Mouse (Mus musculus): ENCODE measurements at regions not wholly inside any gene's neighbourhood (a gene's known extent, or its start where the extent isn't known, plus 50 kb on each side); places are given as distances from the start of the nearest gene placed in this dataset.

DNA sequence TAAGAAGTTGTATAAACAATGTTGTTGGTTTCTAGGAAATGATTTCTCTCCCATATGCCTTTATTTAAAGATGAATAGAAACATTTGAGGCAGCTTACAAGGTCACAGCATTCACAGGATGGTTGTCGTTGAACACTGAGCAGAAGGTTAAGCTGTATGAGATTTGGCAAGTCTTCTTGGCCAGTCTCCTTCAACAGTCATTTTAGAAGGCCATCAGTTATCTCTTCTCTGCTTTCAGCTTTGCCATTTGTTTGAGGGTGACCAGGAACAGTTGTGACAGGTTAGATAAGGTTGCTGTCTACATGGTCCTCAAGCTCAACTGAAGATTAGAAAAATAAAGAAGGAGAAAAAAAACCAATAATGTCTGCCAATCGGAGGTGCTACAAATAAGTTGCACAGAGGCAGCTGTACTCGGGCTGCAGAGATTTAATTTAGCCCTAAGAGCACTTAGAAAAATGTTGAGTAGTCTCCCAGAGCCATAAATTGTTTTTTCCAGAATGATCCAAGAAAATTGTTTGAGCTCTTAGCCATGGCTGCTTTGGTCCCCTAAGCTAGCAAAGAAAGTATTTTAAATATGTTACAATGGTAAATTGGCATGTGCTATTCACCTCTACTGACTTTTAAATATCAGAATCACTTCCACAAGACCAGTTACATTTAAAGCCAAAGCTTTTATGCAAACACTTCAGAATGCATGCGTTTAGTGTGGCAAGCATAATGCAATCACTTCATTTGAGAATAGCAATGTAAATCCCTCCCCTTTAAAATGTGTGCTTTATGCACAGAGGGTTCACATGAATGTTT, 1025.6 kb downstream of the Diaph3 start:
- no peaks in the 10 kb centered on the region for H3K27me3 ChIP-seq (ENCODE audit: insufficient read depth, low read length)
- no peak overlapping the region for H3K4me3 ChIP-seq (ENCODE audit: low read depth, low read length)
- H3K4me2 ChIP-seq (ENCODE audit: low read depth), result no peak overlapping the region
- H3K27ac ChIP-seq (ENCODE audit: low read depth, low read length), result no peak overlapping the region
- no peaks in the 10 kb centered on the region for H3K9me3 ChIP-seq (ENCODE audit: low read length)
- no peak for ATAC-seq
- DNase-seq, result no peak
- TF ChIP-seq CTCF (IDR thresholded peaks at IDR 0.05; ENCODE audit: low read depth), result no peak
- no peaks in the 10 kb centered on the region for H3K4me1 ChIP-seq (ENCODE audit: insufficient read depth)
- no peaks in the 10 kb centered on the region for H3K36me3 ChIP-seq (ENCODE audit: insufficient read depth)
- 26% methylated on average over 4 of the region's 4 CpGs for whole genome bisulfite sequencing
- no peak overlapping the region for H3K9ac ChIP-seq

DNA sequence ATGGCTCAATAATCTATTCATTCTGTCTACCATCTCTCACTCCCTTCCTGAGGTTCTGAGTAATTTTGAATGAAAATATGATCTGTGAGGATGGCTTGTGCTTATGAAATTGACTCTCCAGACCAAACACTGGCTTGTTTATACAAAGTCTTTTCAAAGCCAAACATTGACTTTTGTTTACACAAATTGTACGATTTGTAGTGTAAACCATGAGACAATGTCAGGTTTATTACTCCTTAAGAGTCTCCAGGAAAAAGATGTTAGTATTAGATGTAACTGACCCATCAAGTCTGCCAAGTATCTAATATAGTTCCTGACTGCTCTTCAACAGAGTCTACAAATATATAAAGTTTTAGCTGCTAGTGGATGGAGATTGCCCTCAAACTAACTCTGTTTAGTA, 1039.5 kb downstream of the Diaph3 start:
- Histone ChIP-seq H3K4me1 (ENCODE audit: insufficient read depth) (no peaks in the 10 kb centered on the region), H3K9ac (no peak overlapping the region), H3K4me2 (ENCODE audit: low read depth) (no peak overlapping the region), H3K36me3 (ENCODE audit: insufficient read depth) (no peaks in the 10 kb centered on the region), H3K27ac (ENCODE audit: low read depth, low read length) (no peak overlapping the region), H3K4me3 (ENCODE audit: low read depth, low read length) (no peak overlapping the region), H3K27me3 (ENCODE audit: insufficient read depth, low read length) (no peaks in the 10 kb centered on the region), H3K9me3 (ENCODE audit: low read length) (no peaks in the 10 kb centered on the region)
- DNase-seq, result no peak
- TF ChIP-seq CTCF (IDR thresholded peaks at IDR 0.05; ENCODE audit: low read depth), result no peak
- WGBS, result 84% methylated on average over 1 of the region's 1 CpGs
- no peak for ATAC-seq

DNA sequence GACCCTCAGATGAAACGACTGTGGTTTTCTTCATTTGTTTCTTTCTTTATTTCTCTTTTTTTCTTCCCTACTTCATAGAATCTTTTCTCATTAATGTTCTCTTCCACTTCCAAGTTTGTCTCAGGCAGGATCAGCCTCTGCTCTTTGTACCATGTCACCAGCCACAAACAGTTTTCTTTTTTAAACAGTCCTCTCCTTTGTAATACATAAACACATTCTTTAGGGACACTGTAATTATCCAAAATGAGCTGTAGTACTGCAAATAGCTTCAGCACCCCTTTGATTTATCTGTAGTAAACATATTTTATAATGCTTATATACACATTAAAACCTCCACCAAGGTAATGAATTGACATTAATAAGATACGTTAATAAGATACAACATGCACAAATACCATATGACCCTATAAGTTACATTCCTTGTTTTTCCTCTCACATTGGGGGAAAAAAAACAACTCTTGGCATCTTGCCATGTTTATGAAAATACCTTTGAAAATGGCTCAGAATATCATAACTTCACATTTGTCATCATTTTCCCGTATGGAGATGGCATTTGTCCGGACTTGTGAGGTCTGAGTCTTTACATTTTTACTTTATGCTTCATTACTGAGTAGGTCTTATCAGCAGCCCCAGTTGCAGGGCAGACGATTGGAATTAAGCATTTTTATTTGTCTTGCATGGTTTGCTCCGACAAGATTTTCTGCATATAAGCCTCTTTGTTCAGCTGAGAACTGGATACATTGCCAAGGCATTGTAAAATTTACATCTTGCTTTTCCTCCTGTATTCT, 1070.5 kb downstream of the Diaph3 start:
- Histone ChIP-seq H3K9me3 (ENCODE audit: low read length) (no peaks in the 10 kb centered on the region), H3K27ac (ENCODE audit: low read depth, low read length) (no peak overlapping the region), H3K36me3 (ENCODE audit: insufficient read depth) (no peaks in the 10 kb centered on the region), H3K4me2 (ENCODE audit: low read depth) (no peak overlapping the region), H3K27me3 (ENCODE audit: insufficient read depth, low read length) (no peaks in the 10 kb centered on the region), H3K4me3 (ENCODE audit: low read depth, low read length) (no peak overlapping the region), H3K9ac (no peak overlapping the region), H3K4me1 (ENCODE audit: insufficient read depth) (no peaks in the 10 kb centered on the region)
- ATAC-seq (no peak), DNase-seq (no peak)
- WGBS, result 49% methylated on average over 6 of the region's 6 CpGs
- no peak for TF ChIP-seq CTCF (IDR thresholded peaks at IDR 0.05; ENCODE audit: low read depth)

DNA sequence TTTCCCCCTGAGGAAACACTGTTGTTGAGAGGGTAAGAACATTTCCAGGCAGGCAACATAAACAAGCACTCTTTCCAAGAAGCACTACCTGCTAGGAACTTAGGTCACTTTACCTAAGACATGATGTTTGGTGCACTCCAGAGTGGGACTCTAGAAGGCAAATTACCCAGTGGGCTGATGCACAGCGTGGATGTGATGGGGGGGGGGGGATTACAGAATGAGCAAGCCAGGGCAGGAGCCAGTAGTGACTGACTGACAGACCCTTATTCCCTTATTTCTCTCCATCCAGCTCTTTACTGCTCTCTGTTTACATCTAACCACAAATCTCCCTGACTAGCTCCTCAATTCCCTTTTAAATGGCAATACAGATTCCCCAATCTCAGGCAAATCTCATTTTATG, 1071.7 kb downstream of the Diaph3 start:
- WGBS, result 20% methylated on average over 1 of the region's 1 CpGs
- no peak for DNase-seq
- Histone ChIP-seq H3K4me3 (ENCODE audit: low read depth, low read length) (no peak overlapping the region), H3K9ac (no peak overlapping the region), H3K36me3 (ENCODE audit: insufficient read depth) (no peaks in the 10 kb centered on the region), H3K4me2 (ENCODE audit: low read depth) (no peak overlapping the region), H3K27ac (ENCODE audit: low read depth, low read length) (no peak overlapping the region), H3K9me3 (ENCODE audit: low read length) (no peaks in the 10 kb centered on the region), H3K27me3 (ENCODE audit: insufficient read depth, low read length) (no peaks in the 10 kb centered on the region), H3K4me1 (ENCODE audit: insufficient read depth) (no peaks in the 10 kb centered on the region)
- TF ChIP-seq CTCF (IDR thresholded peaks at IDR 0.05; ENCODE audit: low read depth), result no peak
- no peak for ATAC-seq

DNA sequence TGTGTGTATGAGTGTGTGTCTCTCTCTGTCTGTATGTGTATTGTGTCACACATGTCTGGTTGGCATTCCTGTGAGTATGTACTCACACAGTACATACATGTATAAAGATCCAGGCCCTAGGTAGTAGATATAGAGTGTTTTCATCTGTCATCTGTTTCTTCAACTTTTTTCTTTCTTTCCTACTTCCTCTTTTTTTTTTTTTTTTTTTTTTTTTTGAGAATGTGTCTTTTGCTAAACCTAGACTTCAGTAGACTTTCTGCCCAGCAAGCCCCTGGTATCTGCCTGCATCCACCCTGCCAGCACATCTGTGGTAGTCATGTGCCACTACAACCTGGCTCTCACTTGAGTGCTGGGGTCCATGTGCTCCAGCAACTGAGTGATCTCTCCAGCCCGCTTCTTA, 1073.3 kb downstream of the Diaph3 start:
- TF ChIP-seq CTCF (IDR thresholded peaks at IDR 0.05; ENCODE audit: low read depth), result no peak
- no peaks in the 10 kb centered on the region for H3K27me3 ChIP-seq (ENCODE audit: insufficient read depth, low read length)
- H3K4me3 ChIP-seq (ENCODE audit: low read depth, low read length), result no peak overlapping the region
- H3K36me3 ChIP-seq (ENCODE audit: insufficient read depth), result no peaks in the 10 kb centered on the region
- no peak for ATAC-seq
- H3K27ac ChIP-seq (ENCODE audit: low read depth, low read length), result no peak overlapping the region
- no peak for DNase-seq
- no peak overlapping the region for H3K9ac ChIP-seq
- WGBS, result 87% methylated on average over 1 of the region's 1 CpGs
- no peaks in the 10 kb centered on the region for H3K9me3 ChIP-seq (ENCODE audit: low read length)
- no peak overlapping the region for H3K4me2 ChIP-seq (ENCODE audit: low read depth)
- H3K4me1 ChIP-seq (ENCODE audit: insufficient read depth), result no peaks in the 10 kb centered on the region

DNA sequence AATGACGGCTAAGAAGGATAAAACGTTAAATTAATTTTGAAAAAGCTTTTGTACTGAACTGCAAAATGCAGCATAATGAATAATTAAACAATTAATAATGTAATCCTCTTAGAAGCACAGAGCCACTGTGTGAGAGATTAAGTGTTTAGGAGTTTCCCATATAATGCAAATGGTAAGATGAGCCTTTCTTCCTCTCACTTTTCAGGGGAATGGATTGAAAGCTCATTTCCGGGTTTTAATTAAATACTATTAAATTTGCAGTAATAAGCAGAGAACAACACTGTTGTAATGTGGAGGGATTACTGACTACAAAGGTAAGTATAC, 1077.5 kb downstream of the Diaph3 start:
- ATAC-seq, result no peak
- Histone ChIP-seq H3K9ac (no peak overlapping the region), H3K4me1 (ENCODE audit: insufficient read depth) (no peaks in the 10 kb centered on the region), H3K4me3 (ENCODE audit: low read depth, low read length) (no peak overlapping the region), H3K4me2 (ENCODE audit: low read depth) (0 out of 2 replicates have a peak overlapping the region, but pooled peaks have one; percentile 0), H3K36me3 (ENCODE audit: insufficient read depth) (no peaks in the 10 kb centered on the region), H3K27ac (ENCODE audit: low read depth, low read length) (no peak overlapping the region), H3K27me3 (ENCODE audit: insufficient read depth, low read length) (no peaks in the 10 kb centered on the region), H3K9me3 (ENCODE audit: low read length) (no peaks in the 10 kb centered on the region)
- no peak for DNase-seq
- WGBS, result 12% methylated on average over 3 of the region's 3 CpGs
- no peak for TF ChIP-seq CTCF (IDR thresholded peaks at IDR 0.05; ENCODE audit: low read depth)

DNA sequence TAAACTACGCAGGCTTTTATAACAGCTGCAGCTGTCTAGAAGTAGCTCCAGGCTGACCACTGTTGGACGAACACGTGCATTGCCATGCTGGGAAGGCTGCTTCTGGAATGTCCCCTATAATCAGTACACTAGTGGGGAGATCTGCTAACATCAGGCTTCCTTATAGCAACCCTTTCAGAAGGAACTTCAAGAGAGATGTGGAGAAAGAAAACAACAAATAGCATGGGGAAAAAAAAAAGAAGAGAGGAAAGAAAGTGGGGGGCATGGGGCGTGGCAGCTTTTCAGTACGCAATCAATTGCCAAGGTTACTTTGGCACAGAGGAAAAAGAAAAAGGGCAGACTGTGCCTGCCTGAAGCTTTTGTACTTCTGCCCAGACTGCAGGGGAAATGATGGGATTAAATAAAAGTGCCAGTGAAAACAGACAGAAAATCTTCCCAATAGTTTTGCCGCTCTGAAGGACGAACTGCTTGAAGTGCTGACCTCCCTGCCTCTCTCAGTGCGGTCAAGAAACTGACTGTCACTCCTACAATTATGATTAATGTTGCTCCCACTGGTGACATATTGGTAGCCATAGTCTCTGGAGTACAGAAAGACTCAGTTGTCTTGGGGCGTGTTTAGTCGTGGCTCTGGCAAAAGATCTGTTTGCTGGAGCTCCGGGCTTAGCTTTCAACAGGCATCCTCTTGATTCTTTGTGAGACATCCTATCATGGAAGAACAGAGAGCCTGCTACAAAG, 1078.0 kb downstream of the Diaph3 start:
- no peak overlapping the region for H3K27ac ChIP-seq (ENCODE audit: low read depth, low read length)
- no peaks in the 10 kb centered on the region for H3K9me3 ChIP-seq (ENCODE audit: low read length)
- no peak overlapping the region for H3K4me3 ChIP-seq (ENCODE audit: low read depth, low read length)
- DNase-seq (peak; percentile 63), ATAC-seq (peak; percentile 88)
- no peak overlapping the region for H3K9ac ChIP-seq
- no peaks in the 10 kb centered on the region for H3K4me1 ChIP-seq (ENCODE audit: insufficient read depth)
- TF ChIP-seq CTCF (IDR thresholded peaks at IDR 0.05; ENCODE audit: low read depth), result peak; percentile 47
- WGBS, result 16% methylated on average over 11 of the region's 11 CpGs
- no peaks in the 10 kb centered on the region for H3K27me3 ChIP-seq (ENCODE audit: insufficient read depth, low read length)
- H3K36me3 ChIP-seq (ENCODE audit: insufficient read depth), result no peaks in the 10 kb centered on the region
- peak overlapping the region; percentile 0 for H3K4me2 ChIP-seq (ENCODE audit: low read depth)
